23 mouse cellular contexts compared by ENCODE assay signal in genomic region chr2:173742090-173742489, GRCm38 (mm10). TPM values are rescaled to one million over a fixed set of nuclear protein-coding genes. Genes with fewer than 3 reads are reported as not detected.
A peak's percentile ranks its signal among the peaks of the same experiment; 100 is the strongest.
DNase-seq lines count a peak whose midpoint lies in the region; ATAC-seq and TF ChIP-seq lines count a peak whose summit lies in the region.
"Had no signal": no experiment of that assay in that cellular context is flagged by ENCODE, and none has a peak within 500 bp of the region (broad histone marks: within the 10 kb centered on the region; RNA-seq: fewer than 3 reads in every experiment).

No protein-coding gene starts in this region.

- 58% methylated on average over 13 of the region's 13 CpGs for WGBS in hindbrain, postnatal 0 days
- 90% methylated on average over 13 of the region's 13 CpGs for WGBS in hindbrain, embryonic 10.5 days
- 90% methylated on average over 13 of the region's 13 CpGs for WGBS in midbrain, embryonic 11.5 days
- WGBS in midbrain, embryonic 14.5 days = 82% methylated on average over 13 of the region's 13 CpGs
- 16% methylated on average over 13 of the region's 13 CpGs for WGBS in intestine, embryonic 15.5 days
- WGBS in stomach, embryonic 15.5 days = 34% methylated on average over 13 of the region's 13 CpGs

- no peaks in the 10 kb centered on the region for H3K27me3 ChIP-seq in hindbrain, postnatal 0 days (ENCODE audit: insufficient read depth, low read length)
- H3K27me3 ChIP-seq in hindbrain, embryonic 10.5 days (ENCODE audit: insufficient read depth, poor library complexity, severe bottlenecking) = no peaks in the 10 kb centered on the region
- H3K27me3 ChIP-seq in midbrain, embryonic 11.5 days (ENCODE audit: control insufficient read depth, insufficient read depth, low read length) = no peaks in the 10 kb centered on the region
- no peaks in the 10 kb centered on the region for H3K27me3 ChIP-seq in midbrain, embryonic 14.5 days (ENCODE audit: control insufficient read depth, insufficient read depth, low read length)
- no peaks in the 10 kb centered on the region for H3K27me3 ChIP-seq in intestine, embryonic 15.5 days (replicated peaks)
- H3K27me3 ChIP-seq in stomach, embryonic 15.5 days (replicated peaks) = no peaks in the 10 kb centered on the region
- H3K27me3 ChIP-seq: forebrain, embryonic 12.5 days; hindbrain, embryonic 13.5 days; lung, embryonic 15.5 days had no signal

- ATAC-seq in hindbrain, postnatal 0 days = no peak
- no peak for ATAC-seq in midbrain, embryonic 11.5 days (ENCODE audit: low FRiP score)
- ATAC-seq in midbrain, embryonic 14.5 days (ENCODE audit: low FRiP score, low TSS enrichment) = no peak
- no peak for ATAC-seq in intestine, embryonic 15.5 days
- ATAC-seq in stomach, embryonic 15.5 days (ENCODE audit: insufficient read depth, low FRiP score, low read depth) = no peak

- no peak for DNase-seq in hindbrain, postnatal 0 days (ENCODE audit: low spot score)
- DNase-seq in hindbrain, embryonic 10.5 days (ENCODE audit: low spot score) = no peak
- peak; percentile 41 for DNase-seq in midbrain, embryonic 11.5 days (ENCODE audit: low spot score, missing footprints)
- no peak for DNase-seq in midbrain, embryonic 14.5 days
- no peak for DNase-seq in lung, postnatal 25 days (ENCODE audit: low spot score)
- DNase-seq in layer of hippocampus, adult 9-10 months (ENCODE audit: low spot score) = no peak
- DNase-seq: B cell, adult 2 months; cerebellum, adult 11 months; liver; thymus, adult 2 months had no signal

- no peaks in the 10 kb centered on the region for H3K9me3 ChIP-seq in hindbrain, postnatal 0 days (ENCODE audit: low read length)
- peaks cover 2% of the 10 kb centered on the region; the same call in 1 of the 2 replicates for H3K9me3 ChIP-seq in hindbrain, embryonic 10.5 days
- no peaks in the 10 kb centered on the region; the same call in 1 of the 2 replicates for H3K9me3 ChIP-seq in midbrain, embryonic 11.5 days (ENCODE audit: control insufficient read depth, low read length)
- 0 out of 2 replicates have a peak, but pooled peaks cover 2% of the 10 kb centered on the region for H3K9me3 ChIP-seq in midbrain, embryonic 14.5 days (ENCODE audit: control insufficient read depth, low read length)
- H3K9me3 ChIP-seq in intestine, embryonic 15.5 days = no peaks in the 10 kb centered on the region
- no peaks in the 10 kb centered on the region for H3K9me3 ChIP-seq in stomach, embryonic 15.5 days
- H3K9me3 ChIP-seq: lung, embryonic 15.5 days had no signal

- TF ChIP-seq CTCF in hindbrain, postnatal 0 days (IDR thresholded peaks at IDR 0.05; ENCODE audit: low read depth) = no peak

- no peak overlapping the region for H3K27ac ChIP-seq in hindbrain, postnatal 0 days
- H3K27ac ChIP-seq in hindbrain, embryonic 10.5 days = no peak overlapping the region
- H3K27ac ChIP-seq in midbrain, embryonic 11.5 days (ENCODE audit: low read depth, low read length) = no peak overlapping the region
- H3K27ac ChIP-seq in midbrain, embryonic 14.5 days (replicated peaks; ENCODE audit: low read depth, low read length) = no peak overlapping the region
- peak overlapping the region; percentile 24 for H3K27ac ChIP-seq in intestine, embryonic 15.5 days
- peak overlapping the region; percentile 62 for H3K27ac ChIP-seq in stomach, embryonic 15.5 days
- H3K27ac ChIP-seq: forebrain, embryonic 12.5 days; hindbrain, embryonic 13.5 days; layer of hippocampus, adult 2 months had no signal

- H3K9ac ChIP-seq in hindbrain, postnatal 0 days (replicated peaks; ENCODE audit: low read length) = no peak overlapping the region
- no peak overlapping the region for H3K9ac ChIP-seq in midbrain, embryonic 11.5 days (ENCODE audit: low read length)
- H3K9ac ChIP-seq in midbrain, embryonic 14.5 days (replicated peaks; ENCODE audit: low read length) = no peak overlapping the region
- H3K9ac ChIP-seq in intestine, embryonic 15.5 days = no peak overlapping the region
- H3K9ac ChIP-seq in stomach, embryonic 15.5 days = no peak overlapping the region
- H3K9ac ChIP-seq: forebrain, embryonic 12.5 days; hindbrain, embryonic 13.5 days; lung, embryonic 15.5 days had no signal

- H3K4me1 ChIP-seq in hindbrain, postnatal 0 days (ENCODE audit: insufficient read depth, low read length) = peaks cover 10% of the 10 kb centered on the region
- H3K4me1 ChIP-seq in hindbrain, embryonic 10.5 days (replicated peaks) = peaks cover 33% of the 10 kb centered on the region
- H3K4me1 ChIP-seq in midbrain, embryonic 11.5 days (ENCODE audit: control insufficient read depth, insufficient read depth, low read length) = peaks cover 8% of the 10 kb centered on the region
- peaks cover 9% of the 10 kb centered on the region for H3K4me1 ChIP-seq in midbrain, embryonic 14.5 days (ENCODE audit: control insufficient read depth, insufficient read depth, low read length)
- peaks cover 28% of the 10 kb centered on the region for H3K4me1 ChIP-seq in intestine, embryonic 15.5 days (replicated peaks)
- H3K4me1 ChIP-seq in stomach, embryonic 15.5 days = peaks cover 35% of the 10 kb centered on the region

- no peak overlapping the region for H3K4me3 ChIP-seq in hindbrain, postnatal 0 days (ENCODE audit: low read length)
- no peak overlapping the region for H3K4me3 ChIP-seq in hindbrain, embryonic 10.5 days
- no peak overlapping the region for H3K4me3 ChIP-seq in midbrain, embryonic 11.5 days (ENCODE audit: low read depth, low read length)
- H3K4me3 ChIP-seq in midbrain, embryonic 14.5 days (replicated peaks; ENCODE audit: low read depth, low read length) = no peak overlapping the region
- H3K4me3 ChIP-seq in intestine, embryonic 15.5 days (replicated peaks) = no peak overlapping the region
- H3K4me3 ChIP-seq in stomach, embryonic 15.5 days (replicated peaks) = 0 out of 2 replicates have a peak overlapping the region, but pooled peaks have one; percentile 7
- H3K4me3 ChIP-seq: forebrain, embryonic 12.5 days; hindbrain, embryonic 13.5 days; layer of hippocampus, adult 2 months; lung, embryonic 15.5 days had no signal

- H3K36me3 ChIP-seq in hindbrain, postnatal 0 days (ENCODE audit: insufficient read depth, low read length) = no peaks in the 10 kb centered on the region
- peaks cover 35% of the 10 kb centered on the region for H3K36me3 ChIP-seq in hindbrain, embryonic 10.5 days
- H3K36me3 ChIP-seq in midbrain, embryonic 11.5 days (ENCODE audit: control insufficient read depth, insufficient read depth, low read length) = no peaks in the 10 kb centered on the region
- 0 out of 2 replicates have a peak, but pooled peaks cover 2% of the 10 kb centered on the region for H3K36me3 ChIP-seq in midbrain, embryonic 14.5 days (ENCODE audit: control insufficient read depth, insufficient read depth, low read length)
- no peaks in the 10 kb centered on the region for H3K36me3 ChIP-seq in intestine, embryonic 15.5 days
- H3K36me3 ChIP-seq in stomach, embryonic 15.5 days = no peaks in the 10 kb centered on the region; the same call in 1 of the 2 replicates
- H3K36me3 ChIP-seq: lung, embryonic 15.5 days had no signal

- 0 out of 2 replicates have a peak overlapping the region, but pooled peaks have one; percentile 19 for H3K4me2 ChIP-seq in hindbrain, postnatal 0 days (ENCODE audit: low read depth, low read length)
- no peak overlapping the region for H3K4me2 ChIP-seq in midbrain, embryonic 11.5 days
- H3K4me2 ChIP-seq in midbrain, embryonic 14.5 days (ENCODE audit: low read length) = no peak overlapping the region
- peak overlapping the region; percentile 34 for H3K4me2 ChIP-seq in intestine, embryonic 15.5 days (replicated peaks)
- peak overlapping the region; percentile 22; the same call in 1 of the 2 replicates for H3K4me2 ChIP-seq in stomach, embryonic 15.5 days
- H3K4me2 ChIP-seq: forebrain, embryonic 12.5 days; hindbrain, embryonic 13.5 days; lung, embryonic 15.5 days had no signal

RNA-seq across cellular contexts. Expression of gene Vapb, which starts 4.8 kb away (rescaled TPM):
- total RNA-seq in hindbrain, postnatal 0 days (2014; rRNA removed) = 31.4 and 34.1 TPM in 2 replicates
- polyA plus RNA-seq in hindbrain, postnatal 0 days (2015; fragmentation: Nextera tagmentation; extraction: Ambion mirVana) = 15.8 and 18.8 TPM in 2 replicates
- polyA plus RNA-seq in hindbrain, embryonic 10.5 days (2016; fragmentation: Nextera tagmentation; extraction: Ambion mirVana) = 11.7 and 14.9 TPM in 2 replicates
- polyA plus RNA-seq in midbrain, embryonic 11.5 days (2014; fragmentation: Nextera tagmentation; extraction: Ambion mirVana) = 13.7 and 13.8 TPM in 2 replicates
- 14.8 and 24.3 TPM in 2 replicates for polyA plus RNA-seq in midbrain, embryonic 14.5 days (2014; fragmentation: Nextera tagmentation; extraction: Ambion mirVana)
- 13.3 and 14.5 TPM in 2 replicates for polyA plus RNA-seq in intestine, embryonic 15.5 days (2015; fragmentation: Nextera tagmentation; extraction: Ambion mirVana)
- 14.3 and 15.4 TPM in 2 replicates for polyA plus RNA-seq in stomach, embryonic 15.5 days (2015; fragmentation: Nextera tagmentation; extraction: Ambion mirVana)

RNA-seq across cellular contexts. Expression of gene 1700010B08Rik, which starts 22.9 kb away (rescaled TPM):
- not detected in 2 replicates for total RNA-seq in hindbrain, postnatal 0 days (2014; rRNA removed)
- polyA plus RNA-seq in hindbrain, postnatal 0 days (2015; fragmentation: Nextera tagmentation; extraction: Ambion mirVana) = not detected in 2 replicates
- not detected in 2 replicates for polyA plus RNA-seq in hindbrain, embryonic 10.5 days (2016; fragmentation: Nextera tagmentation; extraction: Ambion mirVana)
- polyA plus RNA-seq in midbrain, embryonic 11.5 days (2014; fragmentation: Nextera tagmentation; extraction: Ambion mirVana) = not detected in 2 replicates
- not detected in 2 replicates for polyA plus RNA-seq in midbrain, embryonic 14.5 days (2014; fragmentation: Nextera tagmentation; extraction: Ambion mirVana)
- not detected in 2 replicates for polyA plus RNA-seq in intestine, embryonic 15.5 days (2015; fragmentation: Nextera tagmentation; extraction: Ambion mirVana)
- not detected in 2 replicates for polyA plus RNA-seq in stomach, embryonic 15.5 days (2015; fragmentation: Nextera tagmentation; extraction: Ambion mirVana)
- total RNA-seq: adrenal gland, adult 18-20 months; common myeloid progenitor, adult 5-6 weeks; granulocyte monocyte progenitor cell, adult 5-6 weeks; layer of hippocampus, adult 2 months; left cerebral cortex, adult 8-10 months; megakaryocyte, adult 5-6 weeks; monocyte, adult 5-6 weeks had no signal
- polyA plus RNA-seq: forebrain, embryonic 12.5 days; heart, embryonic 14.5 days; hindbrain, embryonic 13.5 days; lung, embryonic 15.5 days; thymus, adult 2 months had no signal

Comparison
In these comparisons a context has a peak if more than half of its experiments do, and no peak if none do; other contexts are left out.
1. H3K27ac ChIP-seq: peak in intestine, embryonic 15.5 days (single experiment) and stomach, embryonic 15.5 days (single experiment); none in hindbrain, postnatal 0 days (single experiment), hindbrain, embryonic 10.5 days (single experiment), midbrain, embryonic 11.5 days (single experiment) and midbrain, embryonic 14.5 days (single experiment).
2. H3K4me2 ChIP-seq: peak in hindbrain, postnatal 0 days (single experiment), intestine, embryonic 15.5 days (single experiment) and stomach, embryonic 15.5 days (single experiment); none in midbrain, embryonic 11.5 days (single experiment) and midbrain, embryonic 14.5 days (single experiment).